Mouse (Mus musculus): Measurements from ENCODE around the gene Acsf3. TPM values are rescaled to one million over a fixed set of nuclear protein-coding genes. Genes with fewer than 3 reads are reported as not detected.
A peak's percentile ranks its signal among the peaks of the same experiment; 100 is the strongest.

Gene Acsf3
- total RNA-seq, 2 experiments from 2014 or later = 17.7 to 21.0 TPM

DNA sequence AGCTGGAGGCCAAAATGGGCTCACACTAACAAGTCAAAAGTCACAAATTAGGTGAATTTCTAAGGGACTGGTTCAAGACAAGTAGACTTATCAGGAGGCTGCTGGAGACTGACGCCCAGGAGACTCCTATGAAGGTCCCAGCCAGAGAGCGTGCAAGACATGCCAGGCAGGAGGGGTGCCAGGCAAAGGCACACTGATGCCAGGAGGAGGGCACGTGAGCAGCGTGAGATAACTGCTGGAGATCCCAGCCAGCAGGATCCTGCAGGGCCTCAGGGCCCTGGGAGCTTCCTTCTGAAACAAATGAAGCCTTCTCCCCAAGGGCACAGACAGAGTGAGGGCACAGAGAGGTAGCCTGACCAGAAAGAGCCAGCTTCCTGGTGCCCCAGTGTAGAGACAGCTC is 32.6 kb downstream of the Acsf3 start:
- no peak for DNase-seq (ENCODE audit: low spot score in 2 of 2)

DNA sequence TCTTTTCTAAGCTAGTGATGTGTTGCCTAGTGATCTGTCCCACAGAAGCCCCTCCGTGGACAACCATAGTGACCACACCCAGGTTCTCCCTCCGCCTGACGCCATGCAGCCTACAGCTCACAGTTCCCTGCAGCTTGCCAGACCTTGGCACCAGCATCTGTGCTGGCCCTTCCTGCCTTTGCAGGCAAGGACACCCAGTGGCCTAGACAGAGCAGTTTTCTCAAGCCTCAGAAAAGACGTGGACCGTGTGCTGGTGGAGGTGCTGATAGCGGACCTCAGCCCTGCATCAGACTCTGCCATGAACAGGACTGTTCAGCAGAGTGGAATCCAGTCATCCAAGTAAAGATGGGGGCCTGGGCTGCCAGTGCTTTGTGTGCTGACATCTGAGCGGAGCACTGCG is 35.1 kb downstream of the Acsf3 start:
- no peak for DNase-seq (ENCODE audit: low spot score in 2 of 2)

DNA sequence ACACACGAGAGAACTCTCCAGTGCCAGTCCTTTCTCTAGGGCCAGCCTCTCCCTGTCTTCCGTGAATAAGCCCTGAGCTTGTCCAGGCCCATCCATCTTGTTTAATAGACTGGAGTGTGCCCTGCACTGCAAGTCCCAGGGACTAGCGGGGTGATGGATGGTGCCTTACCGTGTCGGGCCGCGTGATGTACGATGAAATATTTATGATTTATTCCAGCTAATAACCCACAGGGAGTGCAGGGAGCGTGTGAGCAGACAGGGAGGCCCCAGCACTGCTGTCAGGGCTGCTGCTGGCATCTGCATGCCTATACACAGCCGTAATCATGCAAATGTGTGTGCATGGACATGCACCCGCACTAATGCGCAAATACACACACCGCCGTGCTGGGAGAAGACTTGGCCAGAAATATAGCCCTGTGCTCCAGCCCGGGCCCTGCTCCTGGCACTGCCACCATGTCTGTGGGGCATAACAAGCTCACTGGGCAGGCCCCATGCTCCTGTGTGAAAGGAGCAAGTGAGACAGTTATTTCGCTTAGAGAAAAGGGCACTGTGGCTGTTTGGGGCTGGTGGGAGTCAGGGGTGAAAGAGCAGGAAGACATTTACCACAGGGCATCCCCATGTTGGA is 36.7 kb downstream of the Acsf3 start:
- DNase-seq (ENCODE audit: low spot score in 2 of 2) = no peak

DNA sequence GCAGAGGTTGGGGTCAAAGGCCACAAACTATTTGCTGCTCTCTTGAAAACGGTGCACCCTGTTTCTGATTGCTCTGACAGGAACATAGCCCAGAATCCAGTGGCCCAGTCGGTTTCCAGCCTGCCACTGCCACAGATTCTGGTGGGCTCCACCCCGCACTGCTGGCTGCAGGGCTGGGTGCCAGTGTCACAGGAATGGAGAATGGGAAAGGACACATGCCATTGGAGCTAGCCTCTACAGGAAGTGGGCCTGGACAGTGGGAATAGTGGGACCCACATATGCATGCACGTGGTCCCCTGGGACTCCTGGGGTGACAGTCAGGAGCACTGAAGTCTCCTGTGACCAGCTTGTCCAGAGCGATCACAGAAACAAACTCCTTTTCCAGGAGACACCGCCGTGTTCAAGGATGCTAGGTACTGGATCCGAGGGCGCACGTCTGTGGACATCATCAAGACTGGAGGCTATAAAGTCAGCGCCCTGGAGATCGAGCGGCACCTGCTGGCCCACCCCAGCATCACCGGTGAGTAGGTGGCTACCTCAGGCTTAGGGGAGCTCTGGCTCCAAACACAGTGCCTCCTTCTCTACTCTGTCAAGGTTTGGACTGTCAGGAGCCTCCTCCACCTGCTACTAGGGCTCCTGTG is 37.4 kb downstream of the Acsf3 start:
- no peak for DNase-seq (ENCODE audit: low spot score in 2 of 2)

DNA sequence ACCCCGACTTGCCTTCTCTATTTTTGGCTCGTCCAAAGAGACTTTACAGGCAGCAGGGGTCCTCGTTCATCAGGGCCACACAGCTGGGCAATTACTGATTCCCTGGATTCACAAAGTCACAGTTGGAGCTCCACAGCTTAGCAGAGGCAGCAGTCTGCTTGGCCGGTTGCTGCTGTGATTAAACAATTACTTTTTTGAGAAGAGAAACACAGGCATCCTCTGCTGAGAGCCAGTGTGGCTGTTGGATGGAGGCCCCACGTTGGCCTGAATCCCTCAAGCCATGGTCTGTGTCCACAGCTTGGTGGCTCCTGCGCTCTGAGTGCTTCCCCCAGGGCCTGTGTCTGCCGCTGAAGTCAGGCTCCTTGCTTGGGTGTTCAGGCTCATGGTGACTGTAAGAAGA is 39.3 kb downstream of the Acsf3 start:
- DNase-seq (ENCODE audit: low spot score in 2 of 2) = no peak

DNA sequence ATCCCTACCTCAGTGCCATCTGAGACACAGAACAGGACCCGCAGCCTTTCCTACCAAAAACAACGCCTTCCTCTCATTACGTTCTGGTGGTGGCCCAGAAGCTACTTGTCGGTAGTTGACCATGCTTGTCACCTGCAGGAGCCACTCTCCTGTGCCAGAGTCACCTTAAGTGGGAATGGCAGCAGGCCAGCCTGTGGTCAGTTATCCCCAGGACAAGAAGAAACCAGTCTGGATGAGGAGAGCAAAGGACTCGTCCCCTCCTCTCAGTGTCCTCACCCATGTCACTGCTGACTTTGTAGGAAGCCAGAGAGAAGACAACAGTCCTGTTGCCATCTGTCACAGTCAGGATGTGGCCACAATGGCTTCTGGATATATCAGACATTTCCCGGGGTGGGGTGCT is 41.7 kb downstream of the Acsf3 start:
- DNase-seq (ENCODE audit: low spot score in 2 of 2) = no peak

DNA sequence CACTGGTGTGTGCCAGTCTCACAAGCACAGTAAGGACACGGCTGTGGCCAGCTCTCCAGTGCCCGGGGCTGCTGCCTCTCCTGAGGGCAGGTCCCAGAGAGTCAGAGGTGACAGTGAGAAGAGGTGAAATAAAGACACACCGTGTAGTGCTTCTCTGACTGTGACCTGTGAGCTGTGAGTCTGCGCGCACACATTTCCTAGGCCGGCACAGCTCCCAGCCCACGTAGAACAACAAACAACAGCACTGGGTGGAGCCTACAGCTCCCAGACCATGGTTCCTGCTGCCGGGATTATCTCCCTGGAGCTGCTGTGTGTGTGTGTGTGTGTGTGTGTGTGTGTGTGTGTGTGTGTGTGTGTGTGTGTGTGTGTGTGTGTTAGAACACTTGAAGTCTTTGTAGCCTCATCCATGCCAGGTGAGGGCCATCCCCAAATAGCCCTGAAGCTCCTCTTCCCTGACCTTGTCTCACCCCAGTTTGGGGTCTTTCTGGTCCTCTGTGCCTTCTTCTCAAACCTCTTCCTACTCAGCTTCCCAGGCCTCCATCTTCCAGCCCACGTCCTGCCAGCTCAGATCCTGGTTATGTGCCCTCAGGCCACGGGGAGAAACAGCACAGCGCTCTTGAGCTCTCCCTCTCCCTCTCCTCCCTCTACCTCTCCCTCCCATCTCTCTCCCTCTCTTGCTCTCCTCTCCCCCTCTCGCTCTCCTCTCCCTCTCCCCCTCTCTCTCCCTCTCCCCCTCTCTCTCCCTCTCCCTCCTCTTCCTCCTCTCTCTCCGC is 42.6 kb downstream of the Acsf3 start:
- no peak for DNase-seq (ENCODE audit: low spot score in 2 of 2)

DNA sequence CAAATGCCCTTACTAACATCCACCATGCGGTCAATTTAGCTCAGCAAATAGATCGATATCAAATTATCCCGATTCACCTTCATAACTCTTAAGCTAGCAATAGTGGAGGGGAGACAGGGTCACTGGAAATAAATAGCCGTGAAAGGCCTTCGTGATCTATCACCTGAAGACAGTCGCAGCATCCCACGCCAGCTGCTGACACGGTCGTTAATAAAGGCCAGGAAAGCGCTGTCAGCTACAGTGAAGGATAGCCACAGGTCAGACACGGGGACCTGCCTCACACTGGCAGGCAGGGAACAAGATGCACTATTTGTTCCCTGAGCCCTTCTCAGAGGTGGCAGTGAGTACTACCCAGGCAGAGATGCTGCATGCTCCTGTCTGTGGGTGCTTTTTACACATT is 44.5 kb downstream of the Acsf3 start:
- no peak for DNase-seq (ENCODE audit: low spot score in 2 of 2)

DNA sequence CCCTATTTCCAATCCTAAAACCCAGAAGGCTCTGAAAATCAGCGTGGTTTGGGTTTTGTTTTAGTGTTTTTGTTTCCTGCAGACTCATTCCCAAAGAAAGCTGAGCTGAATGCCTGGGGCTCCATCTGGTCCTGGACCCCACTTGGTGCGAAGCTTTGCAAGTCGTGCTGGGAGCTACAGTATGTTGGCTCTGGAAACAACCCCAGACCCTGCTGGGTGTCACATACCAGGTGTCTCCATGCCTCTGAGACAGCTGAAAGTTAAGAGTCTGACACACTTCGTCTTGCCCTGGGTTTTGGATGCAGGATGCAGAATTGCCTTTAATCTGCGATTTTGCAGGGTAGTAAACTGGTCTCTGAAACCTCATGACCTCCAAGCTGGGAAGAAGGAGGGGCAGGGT is 49.3 kb downstream of the Acsf3 start:
- DNase-seq (ENCODE audit: low spot score in 2 of 2) = no peak

DNA sequence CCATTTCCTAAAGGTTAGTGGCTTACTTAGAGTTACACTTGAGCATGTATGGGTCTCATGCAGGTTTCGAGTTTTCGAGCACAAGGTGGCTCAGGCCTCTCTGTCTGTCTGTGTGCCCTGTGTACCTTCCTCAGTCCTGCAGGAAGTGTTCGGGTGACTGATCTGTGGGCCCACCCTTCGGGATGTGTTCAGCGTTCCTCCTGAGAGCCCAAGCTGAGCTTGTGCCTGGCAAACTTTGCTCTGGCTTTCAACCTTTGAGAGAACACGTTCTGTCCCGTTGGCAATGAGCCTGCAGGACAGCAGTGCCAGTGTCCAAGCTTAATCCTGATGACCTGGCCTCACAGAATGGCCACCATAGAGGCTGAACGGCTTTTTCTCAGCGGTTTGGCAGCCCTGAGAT is 49.7 kb downstream of the Acsf3 start:
- no peak for DNase-seq (ENCODE audit: low spot score in 2 of 2)

DNA sequence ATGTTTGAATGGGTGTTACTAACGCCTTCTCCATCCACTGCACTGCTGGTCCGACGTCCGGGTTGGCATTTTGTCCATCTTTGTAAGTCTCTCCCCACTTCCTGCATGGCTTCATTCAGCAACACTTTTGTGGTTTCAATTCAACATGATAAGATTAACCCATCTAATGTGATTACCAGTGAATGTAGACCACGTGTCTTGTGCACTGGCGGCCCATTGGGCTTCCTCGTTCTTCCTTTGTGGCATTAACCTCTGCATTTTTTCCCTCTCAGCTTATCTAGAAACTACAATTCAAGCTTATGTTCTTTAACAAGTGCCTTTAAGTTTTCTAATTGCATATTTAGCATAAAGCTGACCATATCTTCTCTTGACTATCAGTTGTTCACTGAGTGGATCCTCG is 50.1 kb downstream of the Acsf3 start:
- DNase-seq (ENCODE audit: low spot score in 2 of 2) = no peak

DNA sequence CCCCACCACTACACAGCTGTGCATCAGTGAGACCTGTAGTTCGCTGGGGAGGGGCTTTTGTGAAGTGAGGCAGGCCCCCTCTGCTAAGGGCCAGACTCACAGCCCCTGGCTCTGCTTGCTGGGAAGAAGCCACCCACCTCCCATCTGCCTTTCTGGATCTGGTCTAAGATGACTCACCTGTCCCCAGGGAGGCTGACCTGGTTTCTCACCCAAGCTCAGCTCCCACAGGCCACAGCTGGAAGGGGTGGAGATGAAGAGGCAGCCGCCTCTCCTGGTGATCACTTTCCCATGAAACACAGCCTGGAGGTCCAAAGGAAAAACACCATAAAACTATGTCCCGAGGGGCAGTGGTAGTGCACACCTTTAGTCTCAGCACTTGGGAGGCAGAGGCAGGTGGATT is 54.1 kb downstream of the Acsf3 start:
- DNase-seq (ENCODE audit: low spot score in 2 of 2) = no peak

DNA sequence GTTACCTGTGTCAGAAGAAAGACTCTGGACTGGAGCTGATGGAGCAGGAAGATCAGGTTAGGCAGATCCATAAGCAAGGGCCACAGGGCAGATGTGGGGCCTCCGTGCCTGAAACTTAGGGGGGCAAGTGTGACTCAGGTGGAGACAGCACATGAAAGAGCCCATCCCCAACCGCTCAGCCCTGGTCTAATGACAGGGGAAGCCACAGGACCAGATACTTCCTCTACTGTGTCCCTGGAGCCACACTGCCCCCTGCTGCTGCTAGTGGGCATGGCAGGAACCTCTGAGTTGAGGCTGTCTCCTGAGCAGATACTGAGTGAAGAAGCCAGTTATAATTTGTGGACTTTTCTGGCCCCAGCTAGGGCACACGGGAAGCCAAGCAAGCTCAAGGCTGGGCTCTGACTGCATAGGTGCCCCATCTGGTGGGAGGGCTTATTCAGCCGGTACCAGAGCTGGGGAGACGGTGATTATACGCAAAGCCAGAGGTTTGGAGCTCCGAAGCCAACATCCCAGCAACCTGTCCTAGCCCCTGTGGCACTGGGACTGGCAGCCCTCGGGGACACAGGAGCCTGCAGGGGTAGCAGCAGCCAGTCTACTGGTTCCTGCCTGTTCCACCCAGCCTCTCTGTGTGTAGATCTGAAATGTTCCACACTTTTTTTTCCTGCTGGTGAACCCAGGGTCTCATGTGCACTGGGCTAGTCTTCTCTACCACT is 55.2 kb downstream of the Acsf3 start:
- DNase-seq (ENCODE audit: low spot score in 2 of 2) = peak; percentile 88 to 95

DNA sequence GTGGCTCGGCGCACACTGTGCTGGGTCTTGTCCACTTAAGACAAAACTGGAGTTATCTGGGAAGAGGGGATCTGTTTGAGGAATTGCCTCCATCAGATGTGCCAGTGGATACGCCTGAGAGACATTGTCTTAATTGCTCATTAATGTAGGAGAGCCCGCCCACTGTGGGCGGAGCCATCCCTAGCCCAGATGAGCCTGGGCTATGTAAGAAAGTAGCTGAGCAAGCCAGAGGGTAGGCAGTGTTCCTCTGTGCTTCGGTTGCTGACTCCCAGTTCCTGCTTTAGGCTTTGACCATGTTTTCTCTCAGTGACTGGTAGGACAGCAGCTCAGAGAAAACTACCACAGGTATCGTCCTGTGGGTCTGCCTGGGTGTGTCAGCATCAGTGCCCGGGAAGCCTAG is 59.1 kb downstream of the Acsf3 start:
- no peak for DNase-seq (ENCODE audit: low spot score in 2 of 2)

DNA sequence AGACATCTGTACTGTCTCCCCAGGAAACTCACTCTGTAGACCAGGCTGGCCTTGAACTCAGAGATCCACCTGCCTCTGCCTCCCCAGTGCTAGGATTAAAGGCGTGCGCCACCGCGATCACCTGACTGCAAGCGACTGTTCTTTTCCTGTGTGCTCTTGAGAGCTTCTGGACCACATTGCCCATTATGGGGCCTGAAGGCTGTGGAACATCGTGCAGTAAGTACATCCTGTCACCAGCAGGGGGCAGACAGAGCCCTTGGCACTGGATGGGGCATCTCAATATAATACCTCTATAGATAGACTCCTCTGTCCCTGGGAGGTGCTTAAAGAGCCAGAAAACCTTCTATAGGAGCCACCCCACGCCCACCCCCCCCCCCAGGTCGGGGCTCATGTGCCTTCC is 59.7 kb downstream of the Acsf3 start:
- DNase-seq (ENCODE audit: low spot score in 2 of 2) = peak; percentile 54 to 85

DNA sequence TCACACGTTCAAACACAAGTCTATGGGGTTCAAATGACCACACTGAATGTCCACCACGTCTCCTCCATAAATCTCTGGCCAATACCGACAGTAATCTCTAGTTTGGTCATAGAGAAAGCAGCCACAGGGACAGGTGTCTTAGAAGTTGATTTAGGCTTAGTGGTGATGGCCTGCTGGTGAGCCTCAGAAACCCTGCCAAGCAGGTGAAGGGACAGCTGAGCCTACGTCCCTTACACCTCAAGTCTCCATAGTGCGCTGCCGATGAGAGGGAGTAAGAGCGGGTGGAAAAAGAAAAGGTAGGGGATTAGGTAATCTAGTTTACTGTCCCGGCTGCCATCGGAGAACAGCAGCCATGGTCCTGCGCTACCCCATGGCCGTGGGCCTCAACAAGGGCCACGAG is 60.9 kb downstream of the Acsf3 start:
- DNase-seq (ENCODE audit: low spot score in 2 of 2) = no peak

DNA sequence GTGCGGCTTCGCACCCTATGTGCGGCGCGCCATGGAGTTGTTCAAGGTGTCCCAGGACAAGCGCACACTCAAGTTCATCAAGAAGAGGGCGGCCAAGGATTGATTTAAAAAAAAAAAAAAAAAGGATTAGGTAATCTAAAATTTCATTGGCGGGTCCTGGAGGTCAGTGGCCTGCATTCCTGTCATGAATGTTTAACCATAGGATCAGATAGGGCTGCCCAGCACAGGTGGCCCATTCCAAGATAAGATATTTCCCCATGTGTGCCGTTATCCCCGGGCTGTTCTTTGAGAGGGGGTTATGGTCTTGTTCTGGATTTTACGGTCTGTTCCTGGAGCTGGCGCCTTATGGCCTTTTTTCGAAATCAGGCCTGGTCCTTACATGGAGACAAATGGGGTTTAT is 61.4 kb downstream of the Acsf3 start:
- DNase-seq (ENCODE audit: low spot score in 2 of 2) = no peak

DNA sequence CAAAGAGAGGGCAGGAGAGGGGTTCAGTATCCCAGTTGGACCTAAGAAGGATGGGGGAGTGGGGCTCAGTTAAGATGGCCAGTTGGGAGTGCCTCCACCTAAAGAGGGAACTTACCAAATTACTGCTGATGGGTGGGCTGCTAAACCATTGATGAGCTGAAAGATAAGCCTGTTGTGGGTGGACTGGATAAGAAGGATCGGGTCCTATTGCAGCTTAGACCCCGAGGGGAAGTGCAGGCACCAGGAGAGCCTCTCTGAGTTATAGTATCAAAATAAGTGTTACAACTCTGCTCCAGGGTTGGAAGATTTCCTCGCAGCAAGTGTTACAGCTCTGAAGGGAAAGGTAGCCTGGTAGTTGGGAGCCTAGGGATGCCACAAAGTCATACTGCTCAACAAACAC is 68.9 kb downstream of the Acsf3 start:
- DNase-seq (ENCODE audit: low spot score in 2 of 2) = no peak

DNA sequence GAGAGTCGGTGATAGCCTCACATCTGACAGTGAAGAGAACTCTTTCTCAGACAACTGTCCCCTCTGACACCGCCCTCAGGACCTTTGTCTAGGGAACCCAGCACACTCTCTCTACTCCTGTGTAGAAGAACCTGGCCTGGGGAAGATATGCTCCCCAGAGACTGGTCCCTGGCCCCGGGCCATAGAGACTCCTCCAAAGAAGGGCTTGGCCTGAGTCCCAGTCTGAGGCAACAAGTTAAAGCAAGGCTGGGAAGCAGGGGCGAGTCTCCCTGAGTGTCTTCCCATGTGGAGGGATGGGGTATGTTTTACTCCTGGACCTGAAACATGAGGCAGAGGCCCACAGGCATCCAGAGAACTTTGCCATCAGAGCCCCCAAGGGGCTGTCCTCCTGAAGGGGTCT is 70.4 kb downstream of the Acsf3 start:
- no peak for DNase-seq (ENCODE audit: low spot score in 2 of 2)

DNA sequence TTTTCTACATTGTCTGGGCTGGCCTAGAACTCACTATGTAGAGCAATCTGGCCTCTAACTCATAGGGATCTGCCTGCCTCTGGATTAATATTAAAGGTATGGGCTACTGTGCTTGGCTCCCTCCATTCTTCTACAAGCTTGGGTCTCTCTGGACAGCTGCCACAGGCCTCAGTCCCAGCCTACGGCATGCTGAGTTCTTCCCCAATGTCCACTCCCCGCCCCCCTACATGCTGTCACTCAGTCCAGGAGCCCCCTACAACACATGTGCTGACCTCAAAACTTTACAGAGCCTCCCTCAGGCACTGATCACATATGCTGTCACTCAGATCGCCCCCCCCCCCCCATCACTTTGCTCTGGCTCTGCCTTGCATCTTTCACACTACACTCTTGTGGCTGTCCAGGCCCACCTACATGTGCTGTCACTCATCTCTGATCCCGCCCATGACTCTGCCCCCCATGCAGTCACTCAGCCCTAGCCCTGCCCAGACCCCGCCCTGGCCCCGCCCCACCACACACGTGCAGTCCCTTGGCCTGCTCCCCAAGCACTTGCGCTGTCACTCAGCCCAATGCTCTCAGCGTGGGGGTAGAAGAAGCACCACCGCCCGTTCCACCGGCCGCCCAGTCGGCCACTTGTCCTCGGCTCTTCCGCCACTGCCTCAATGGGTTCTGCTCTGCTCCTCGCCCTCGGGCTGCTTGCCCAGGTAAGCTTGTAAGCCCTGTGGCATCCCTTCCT is 72.7 kb downstream of the Acsf3 start, which contains the start of gene Cdh15:
Gene Cdh15 (plus strand): TSS at position 138 of the 733 bp plus-strand sequence.
- DNase-seq (ENCODE audit: low spot score in 2 of 2) = no peak
